Mouse (Mus musculus): ENCODE measurements around the gene Gm49380. TPM values are rescaled to one million over a fixed set of nuclear protein-coding genes. Genes with fewer than 3 reads are reported as not detected.

Gene Gm49380
- polyA plus RNA-seq, 1 experiment from 2014 or later, result not detected

- H3K4me3 ChIP-seq (replicated peaks; ENCODE audit: low read depth, low read length), result no peak overlapping the region
- peak; percentile 57 for DNase-seq (ENCODE audit: low spot score)
- TF ChIP-seq CTCF (IDR thresholded peaks at IDR 0.05; ENCODE audit: low read depth), result no peak
- peak overlapping the region; percentile 95 for H3K27ac ChIP-seq
- ATAC-seq (replicated peaks; ENCODE audit: low FRiP score, low read depth), result peak; percentile 37
- H3K4me1 ChIP-seq (replicated peaks; ENCODE audit: insufficient read depth, low read length), result peaks cover 46% of the 10 kb centered on the region
- no peaks in the 10 kb centered on the region for H3K9me3 ChIP-seq (replicated peaks; ENCODE audit: low read length)
- no peak overlapping the region for H3K9ac ChIP-seq (ENCODE audit: low read depth, low read length)
- H3K4me2 ChIP-seq (ENCODE audit: low read length), result no peak overlapping the region
- WGBS, result 38% methylated on average over 10 of the region's 10 CpGs
- H3K27me3 ChIP-seq (ENCODE audit: insufficient read depth, low read length), result no peaks in the 10 kb centered on the region
- no peaks in the 10 kb centered on the region for H3K36me3 ChIP-seq (ENCODE audit: insufficient read depth, low read length)
Observed at GRCm38 (mm10) chr9:44079997-44080780, 33.1 kb downstream of the Gm49380 start.

GRCm38 (mm10) chr9:44078955-44079756 lies 34.1 kb downstream of the Gm49380 start:
- ATAC-seq (replicated peaks; ENCODE audit: low FRiP score, low read depth), result peak; percentile 78
- H3K27me3 ChIP-seq (ENCODE audit: insufficient read depth, low read length), result no peaks in the 10 kb centered on the region
- H3K4me2 ChIP-seq (ENCODE audit: low read length), result no peak overlapping the region
- peak; percentile 79 for DNase-seq (ENCODE audit: low spot score)
- 29% methylated on average over 13 of the region's 16 CpGs for WGBS
- H3K27ac ChIP-seq, result peak overlapping the region; percentile 95
- H3K4me3 ChIP-seq (replicated peaks; ENCODE audit: low read depth, low read length), result no peak overlapping the region
- H3K4me1 ChIP-seq (replicated peaks; ENCODE audit: insufficient read depth, low read length), result peaks cover 40% of the 10 kb centered on the region
- no peaks in the 10 kb centered on the region for H3K9me3 ChIP-seq (replicated peaks; ENCODE audit: low read length)
- peak overlapping the region; percentile 35; the same call in 1 of the 2 replicates for H3K9ac ChIP-seq (ENCODE audit: low read depth, low read length)
- no peaks in the 10 kb centered on the region for H3K36me3 ChIP-seq (ENCODE audit: insufficient read depth, low read length)
- no peak for TF ChIP-seq CTCF (IDR thresholded peaks at IDR 0.05; ENCODE audit: low read depth)

GRCm38 (mm10) chr9:44078136-44078797 lies 35.0 kb downstream of the Gm49380 start:
- peak overlapping the region; percentile 95 for H3K27ac ChIP-seq
- H3K4me1 ChIP-seq (replicated peaks; ENCODE audit: insufficient read depth, low read length), result peaks cover 31% of the 10 kb centered on the region
- WGBS, result 63% methylated on average over 10 of the region's 10 CpGs
- TF ChIP-seq CTCF (IDR thresholded peaks at IDR 0.05; ENCODE audit: low read depth), result no peak
- DNase-seq (ENCODE audit: low spot score) (no peak), ATAC-seq (replicated peaks; ENCODE audit: low FRiP score, low read depth) (no peak)
- H3K36me3 ChIP-seq (ENCODE audit: insufficient read depth, low read length), result no peaks in the 10 kb centered on the region
- H3K4me3 ChIP-seq (replicated peaks; ENCODE audit: low read depth, low read length), result no peak overlapping the region
- 0 out of 2 replicates have a peak overlapping the region, but pooled peaks have one; percentile 3 for H3K9ac ChIP-seq (ENCODE audit: low read depth, low read length)
- no peaks in the 10 kb centered on the region for H3K9me3 ChIP-seq (replicated peaks; ENCODE audit: low read length)
- H3K27me3 ChIP-seq (ENCODE audit: insufficient read depth, low read length), result no peaks in the 10 kb centered on the region
- no peak overlapping the region for H3K4me2 ChIP-seq (ENCODE audit: low read length)

GRCm38 (mm10) chr9:44077266-44077910 lies 35.9 kb downstream of the Gm49380 start:
- no peak for TF ChIP-seq CTCF (IDR thresholded peaks at IDR 0.05; ENCODE audit: low read depth)
- WGBS, result 81% methylated on average over 11 of the region's 11 CpGs
- DNase-seq (ENCODE audit: low spot score), result no peak
- H3K27ac ChIP-seq, result peak overlapping the region; percentile 95
- no peaks in the 10 kb centered on the region for H3K9me3 ChIP-seq (replicated peaks; ENCODE audit: low read length)
- H3K4me2 ChIP-seq (ENCODE audit: low read length), result no peak overlapping the region
- H3K4me3 ChIP-seq (replicated peaks; ENCODE audit: low read depth, low read length), result no peak overlapping the region
- H3K27me3 ChIP-seq (ENCODE audit: insufficient read depth, low read length), result no peaks in the 10 kb centered on the region
- H3K9ac ChIP-seq (ENCODE audit: low read depth, low read length), result 0 out of 2 replicates have a peak overlapping the region, but pooled peaks have one; percentile 31
- peaks cover 34% of the 10 kb centered on the region for H3K4me1 ChIP-seq (replicated peaks; ENCODE audit: insufficient read depth, low read length)
- no peak for ATAC-seq (replicated peaks; ENCODE audit: low FRiP score, low read depth)
- H3K36me3 ChIP-seq (ENCODE audit: insufficient read depth, low read length), result no peaks in the 10 kb centered on the region

- Histone ChIP-seq H3K4me3 (replicated peaks; ENCODE audit: low read depth, low read length) (no peak overlapping the region), H3K27me3 (ENCODE audit: insufficient read depth, low read length) (no peaks in the 10 kb centered on the region), H3K4me1 (replicated peaks; ENCODE audit: insufficient read depth, low read length) (peaks cover 37% of the 10 kb centered on the region), H3K27ac (peak overlapping the region; percentile 95; the same call in 1 of the 2 replicates), H3K9me3 (replicated peaks; ENCODE audit: low read length) (no peaks in the 10 kb centered on the region), H3K9ac (ENCODE audit: low read depth, low read length) (no peak overlapping the region), H3K36me3 (ENCODE audit: insufficient read depth, low read length) (no peaks in the 10 kb centered on the region), H3K4me2 (ENCODE audit: low read length) (no peak overlapping the region)
- DNase-seq (ENCODE audit: low spot score) (peak; percentile 92), ATAC-seq (replicated peaks; ENCODE audit: low FRiP score, low read depth) (peak; percentile 22)
- WGBS, result 23% methylated on average over 5 of the region's 5 CpGs
- peak; percentile 79 for TF ChIP-seq CTCF (IDR thresholded peaks at IDR 0.05; ENCODE audit: low read depth)
Observed at GRCm38 (mm10) chr9:44076764-44077120, 36.6 kb downstream of the Gm49380 start.
